Mouse (Mus musculus): ENCODE measurements around the gene Rps12.

- TF ChIP-seq CTCF (IDR thresholded peaks at IDR 0.05; ENCODE audit: extremely low read depth, insufficient read length, insufficient replicate concordance, low read depth, low read length) (no peak), POLR2A (IDR thresholded peaks at IDR 0.05; ENCODE audit: low read depth, low read length) (no peak)
Observed at GRCm38 (mm10) chr10:23754166-23754565, 32.9 kb downstream of the Rps12 start.

Data from small intestine, adult 2 months (tissue).